Mouse (Mus musculus) gastrocnemius, postnatal 10 days (tissue): ENCODE results near the gene A630095E13Rik. TPM values are rescaled to one million over a fixed set of nuclear protein-coding genes. Genes with fewer than 3 reads are reported as not detected.
"Not testable (repeated sequence)": the region's sequence is repeated elsewhere in the genome, so short reads cannot be mapped to it uniquely, and the experiment has no call there.

ENCODE experiments used
- DNase-seq: peaks from one replicate; pipeline ENCODE4 v3.0.0; 2021; ENCODE audit warnings: mixed read lengths
- long read RNA-seq, 2 experiments: library from polyadenylated mRNA; stranded (forward); transcript quantifications; one replicate each; pipeline ENCODE4 v2.0.0; 2021
- total RNA-seq, 2 experiments: library from RNA; stranded (reverse); gene quantifications; 2 replicates each; pipeline ENCODE4 v1.2.3; 2021

A630095E13Rik gene
- not detected for total RNA-seq
- long read RNA-seq, experiment 1, result 0 reads
- long read RNA-seq, experiment 2, result 0 reads

GRCm38 (mm10) chr9:36643276-36643675 is at the start of gene A630095E13Rik:
A630095E13Rik (minus strand) TSS chr9:36643376.
- not testable (repeated sequence) for DNase-seq

- no peak for DNase-seq
These were observed 49.7 kb upstream of the A630095E13Rik start, which contains the start of gene Acrv1 for GRCm38 (mm10) chr9:36692920-36693319. Acrv1 (plus strand) TSS chr9:36693220.

DNA sequence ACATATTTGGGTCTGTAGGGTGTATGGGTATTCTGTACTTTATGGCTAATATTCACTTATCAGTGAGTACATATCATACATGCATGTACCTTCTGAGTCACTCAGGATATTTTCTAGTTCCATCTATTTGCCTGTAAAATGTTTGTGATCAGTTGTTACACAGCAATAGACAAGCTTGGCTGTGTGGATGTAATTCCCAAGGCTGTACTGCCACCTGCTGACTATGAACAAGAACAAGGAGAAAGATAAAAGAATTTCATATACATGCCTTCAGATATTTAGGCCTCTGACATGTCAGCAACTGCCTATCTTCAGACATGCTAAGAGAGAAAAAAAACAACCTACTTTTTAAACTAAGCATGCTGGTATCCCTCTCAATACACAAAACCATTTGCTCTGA is 44.2 kb upstream of the A630095E13Rik start:
- DNase-seq, result no peak

GRCm38 (mm10) chr9:36681424-36681823 is 38.2 kb upstream of the A630095E13Rik start:
- DNase-seq, result no peak

Other genes with a start within 250 kb of the A630095E13Rik start
- not detected for gene Gm7257, start 211.5 kb downstream of the A630095E13Rik start, total RNA-seq
- gene Gm9513, start 167.7 kb downstream of the A630095E13Rik start, total RNA-seq, result not detected
- gene Gm5615, start 101.4 kb downstream of the A630095E13Rik start, total RNA-seq, result not detected
- gene Gm17689, start 60.7 kb downstream of the A630095E13Rik start, total RNA-seq, result not detected
- gene Acrv1, start 49.8 kb upstream of the A630095E13Rik start, total RNA-seq, result not detected
- 1 to 10 TPM; 3.2 to 4.7 TPM for gene Chek1, start 83.7 kb upstream of the A630095E13Rik start, total RNA-seq
- 10 to 100 TPM; 77.5 to 91.3 TPM for gene Stt3a, start 124.3 kb upstream of the A630095E13Rik start, total RNA-seq
- gene Ei24, start 154.0 kb upstream of the A630095E13Rik start, total RNA-seq, result 10 to 100 TPM; 46.6 to 56.8 TPM
- gene Fez1, start 178.5 kb upstream of the A630095E13Rik start, total RNA-seq, result 1 to 10 TPM; 4.4 to 6.5 TPM